Mouse (Mus musculus): ENCODE results near the gene Olfr1158.
"Not testable (repeated sequence)": the region's sequence is repeated elsewhere in the genome, so short reads cannot be mapped to it uniquely, and the experiment has no call there.

The Olfr1158 gene

GRCm38 (mm10) chr2:87989813-87990212 lies at the start of gene Olfr1158:
Gene Olfr1158 (plus strand): TSS chr2:87990113.
- DNase-seq (ENCODE audit: extremely low spot score, low spot score) = no peak

GRCm38 (mm10) chr2:87945037-87945436 lies 44.9 kb upstream of the Olfr1158 start, which contains the start of gene Olfr1155:
Gene Olfr1155 (minus strand): TSS chr2:87945137.
- DNase-seq (ENCODE audit: extremely low spot score, low spot score) = no peak

- no peak for DNase-seq (ENCODE audit: extremely low spot score, low spot score)
These were observed 36.9 kb upstream of the Olfr1158 start, which contains the start of gene Olfr1156 for GRCm38 (mm10) chr2:87953000-87953399. Gene Olfr1156 (minus strand): TSS chr2:87953100.

- DNase-seq (ENCODE audit: extremely low spot score, low spot score) = no peak
These were observed 21.7 kb upstream of the Olfr1158 start, which contains the start of gene Olfr1157 for GRCm38 (mm10) chr2:87968199-87968598. Gene Olfr1157 (minus strand): TSS chr2:87968299.

- DNase-seq (ENCODE audit: extremely low spot score, low spot score) = no peak
These were observed 15.3 kb upstream of the Olfr1158 start, which contains the start of gene Olfr74 for GRCm38 (mm10) chr2:87974563-87974962. Gene Olfr74 (minus strand): TSS chr2:87974663.

- DNase-seq (ENCODE audit: extremely low spot score, low spot score) = no peak
These were observed 17.8 kb downstream of the Olfr1158 start, which contains the start of gene Olfr1160 for GRCm38 (mm10) chr2:88007515-88008318. Gene Olfr1160 (minus strand): TSS chr2:88008268.

- DNase-seq (ENCODE audit: extremely low spot score, low spot score) = not testable (repeated sequence)
These were observed 32.6 kb downstream of the Olfr1158 start, which contains the start of gene Olfr1161 for GRCm38 (mm10) chr2:88022474-88022873. Gene Olfr1161 (plus strand): TSS chr2:88022774.

GRCm38 (mm10) chr2:88037599-88037998 lies 47.7 kb downstream of the Olfr1158 start, which contains the start of gene Olfr73:
Gene Olfr73 (minus strand): TSS chr2:88037699.
- DNase-seq (ENCODE audit: extremely low spot score, low spot score) = no peak
